Mouse (Mus musculus): ENCODE results near the gene Mrpl23.

DNA sequence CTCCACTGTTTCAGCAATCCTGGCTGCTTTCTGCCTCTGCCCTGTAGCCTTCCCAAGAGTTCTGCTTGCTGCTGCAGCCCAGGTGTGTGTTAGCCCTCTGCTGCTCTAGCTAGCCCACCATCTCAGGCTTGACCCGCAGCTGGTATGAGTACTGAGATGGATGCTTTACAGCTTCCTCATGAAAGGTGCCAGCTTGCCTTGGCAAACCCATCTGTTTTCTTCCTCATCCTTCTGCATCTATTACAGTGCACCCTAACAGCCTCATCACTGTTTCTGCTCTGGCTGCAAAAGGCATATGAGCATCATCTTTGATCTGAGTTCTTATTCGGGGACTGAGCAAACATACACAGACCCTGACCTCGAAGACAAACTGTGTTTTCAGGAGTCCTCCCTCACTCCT, 53.4 kb downstream of the Mrpl23 start:
- no peak for TF ChIP-seq TCF3 (IDR thresholded peaks at IDR 0.05; ENCODE audit: insufficient read length, low read depth)
- TF ChIP-seq SRF (IDR thresholded peaks at IDR 0.05; ENCODE audit: control insufficient read depth, insufficient read length, low read depth) = no peak
